1 mouse cellular context compared by ENCODE assay signal in genomic region chr17:74570585-74570984, GRCm38 (mm10).
TF ChIP-seq lines count a peak whose summit lies in the region.

No protein-coding gene starts in this region.

TF ChIP-seq in MEL, 35 proteins besides CTCF, POLR2A, EP300 and RAD21 (continued from another document):
- TF ChIP-seq HCFC1 (IDR thresholded peaks at IDR 0.05; ENCODE audit: low read depth, low read length) (no peak), NRF1 (IDR thresholded peaks at IDR 0.05; ENCODE audit: insufficient read depth, low read depth, low read length, poor library complexity, severe bottlenecking) (no peak), BHLHE40 (IDR thresholded peaks at IDR 0.05; ENCODE audit: borderline replicate concordance, low read depth, low read length) (no peak), SIN3A (IDR thresholded peaks at IDR 0.05; ENCODE audit: low read length) (no peak), ZC3H11A (IDR thresholded peaks at IDR 0.05; ENCODE audit: low read depth, low read length) (no peak), TCF12 (IDR thresholded peaks at IDR 0.05; ENCODE audit: low read depth, low read length) (no peak), MXI1 (IDR thresholded peaks at IDR 0.05; ENCODE audit: low read depth, low read length) (no peak), POLR2AphosphoS5 (IDR thresholded peaks at IDR 0.05; ENCODE audit: borderline replicate concordance, low read depth, low read length) (no peak), TBP (IDR thresholded peaks at IDR 0.05; ENCODE audit: low read depth, low read length) (no peak), MAX (IDR thresholded peaks at IDR 0.05; ENCODE audit: low read length) (no peak)
